ENCODE assay signal across 33 mouse cellular contexts in the genomic region with DNA sequence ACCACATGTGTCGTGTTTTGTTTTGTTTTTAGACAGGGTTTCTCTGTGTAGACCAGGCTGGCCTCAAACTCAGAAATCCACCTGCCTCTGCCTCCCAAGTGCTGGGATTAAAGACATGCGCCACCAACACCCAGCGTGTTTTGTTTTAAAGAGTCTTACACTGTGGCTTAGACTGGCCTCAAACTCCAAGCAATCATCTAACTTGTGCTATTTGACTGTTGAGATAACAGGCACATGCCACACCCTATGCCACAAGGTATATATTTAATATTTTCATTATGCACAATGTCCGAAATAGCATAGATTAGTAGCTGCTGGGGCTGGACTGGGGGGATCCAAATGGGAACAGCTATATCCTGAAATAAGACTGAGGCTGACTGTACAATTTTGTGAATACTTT. TPM values are rescaled to one million over a fixed set of nuclear protein-coding genes. Genes with fewer than 3 reads are reported as not detected.
DNase-seq lines count a peak whose midpoint lies in the region; ATAC-seq and TF ChIP-seq lines count a peak whose summit lies in the region.
"Had no signal": no experiment of that assay in that cellular context is flagged by ENCODE, and none has a peak within 500 bp of the region (broad histone marks: within the 10 kb centered on the region; RNA-seq: fewer than 3 reads in every experiment).

No protein-coding gene starts in this region.

- WGBS in liver, embryonic 11.5 days: 61% methylated on average over 4 of the region's 4 CpGs
- 28% methylated on average over 4 of the region's 4 CpGs for WGBS in liver, embryonic 14.5 days (ENCODE audit: insufficient replicate concordance)
- WGBS in liver, postnatal 0 days (ENCODE audit: insufficient replicate concordance): 60% methylated on average over 4 of the region's 4 CpGs
- WGBS in heart, embryonic 12.5 days: 90% methylated on average over 4 of the region's 4 CpGs

- DNase-seq in liver, embryonic 11.5 days (ENCODE audit: low spot score): no peak
- no peak for DNase-seq in liver
- no peak for DNase-seq in liver, embryonic 14.5 days (ENCODE audit: low read depth in 3 of 3, low spot score in 3 of 3)
- no peak for DNase-seq in liver, postnatal 0 days
- DNase-seq in testis, postnatal 14 days (ENCODE audit: low spot score): no peak
- no peak for DNase-seq in adrenal gland, postnatal 10 days
- no peak for DNase-seq in T-cell, adult 2 months (ENCODE audit: low spot score)
- DNase-seq: adrenal gland, adult 2 months; cerebellum, adult 11-12 months; cerebellum, adult 8-10 months; cerebellum, postnatal 10 days; cerebellum, postnatal 36 days; embryo, embryonic 11 days; gastrocnemius, postnatal 10 days; gastrocnemius, postnatal 36 days; heart, adult 2 months had no signal

- no peak overlapping the region for H3K9ac ChIP-seq in liver, embryonic 11.5 days (ENCODE audit: low read depth, low read length)
- no peak overlapping the region for H3K9ac ChIP-seq in liver, embryonic 14.5 days (replicated peaks)
- H3K9ac ChIP-seq in liver, postnatal 0 days (replicated peaks): no peak overlapping the region
- H3K9ac ChIP-seq in heart, embryonic 12.5 days: no peak overlapping the region
- H3K9ac ChIP-seq: embryonic facial prominence, embryonic 13.5 days; forebrain, embryonic 13.5 days; hindbrain, embryonic 12.5 days had no signal

- no peaks in the 10 kb centered on the region for H3K9me3 ChIP-seq in liver, embryonic 11.5 days (ENCODE audit: control insufficient read depth, low read length)
- H3K9me3 ChIP-seq in liver, embryonic 14.5 days (ENCODE audit: control insufficient read depth, low read length): no peaks in the 10 kb centered on the region; the same call in 1 of the 2 replicates
- no peaks in the 10 kb centered on the region for H3K9me3 ChIP-seq in liver, postnatal 0 days (ENCODE audit: low read length)
- peaks cover 9% of the 10 kb centered on the region for H3K9me3 ChIP-seq in heart, embryonic 12.5 days (replicated peaks)
- H3K9me3 ChIP-seq: heart, embryonic 10.5 days; hindbrain, embryonic 12.5 days had no signal

- H3K36me3 ChIP-seq in liver, embryonic 11.5 days (ENCODE audit: control insufficient read depth, insufficient read depth, low read length): peaks cover 5% of the 10 kb centered on the region
- no peaks in the 10 kb centered on the region for H3K36me3 ChIP-seq in liver, embryonic 14.5 days (replicated peaks; ENCODE audit: control insufficient read depth, insufficient read depth, low read depth)
- no peaks in the 10 kb centered on the region for H3K36me3 ChIP-seq in liver, postnatal 0 days (replicated peaks; ENCODE audit: insufficient read depth, low read length)
- peaks cover 12% of the 10 kb centered on the region for H3K36me3 ChIP-seq in heart, embryonic 12.5 days

- ATAC-seq in liver, embryonic 11.5 days (replicated peaks; ENCODE audit: low FRiP score): peak; percentile 63; the same call in 1 of the 2 replicates
- peak; percentile 72 for ATAC-seq in liver, embryonic 14.5 days (ENCODE audit: insufficient read depth)
- 0 out of 2 replicates have a peak, but pooled peaks have one; percentile 13 for ATAC-seq in liver, postnatal 0 days
- ATAC-seq in heart, embryonic 12.5 days (ENCODE audit: insufficient number of reproducible peaks, low FRiP score): no peak
- ATAC-seq: forebrain, embryonic 13.5 days; forebrain, embryonic 16.5 days; hindbrain, embryonic 16.5 days; Patski had no signal

- peak overlapping the region; percentile 43; the same call in 1 of the 2 replicates for H3K27ac ChIP-seq in liver, embryonic 11.5 days (ENCODE audit: low read depth, low read length)
- peak overlapping the region; percentile 10 for H3K27ac ChIP-seq in liver, embryonic 14.5 days
- H3K27ac ChIP-seq in liver, postnatal 0 days (ENCODE audit: low read depth): no peak overlapping the region
- H3K27ac ChIP-seq in heart, embryonic 12.5 days (ENCODE audit: poor library complexity, severe bottlenecking): no peak overlapping the region
- H3K27ac ChIP-seq: embryonic facial prominence, embryonic 10.5 days; embryonic facial prominence, embryonic 13.5 days; forebrain, embryonic 10.5 days; forebrain, embryonic 13.5 days; heart, adult 2 months; heart, embryonic 10.5 days; hindbrain, embryonic 12.5 days had no signal

- H3K4me3 ChIP-seq in liver, embryonic 11.5 days (ENCODE audit: low read depth, low read length): no peak overlapping the region
- no peak overlapping the region for H3K4me3 ChIP-seq in liver, embryonic 14.5 days (ENCODE audit: insufficient read depth in 1 of 2, low read depth in 2 of 2, low read length in 2 of 2)
- H3K4me3 ChIP-seq in liver, postnatal 0 days (ENCODE audit: low read depth, low read length): no peak overlapping the region
- H3K4me3 ChIP-seq in heart, embryonic 12.5 days: no peak overlapping the region
- H3K4me3 ChIP-seq: embryonic facial prominence, embryonic 10.5 days; embryonic facial prominence, embryonic 13.5 days; erythroblast, embryonic 14.5 days; forebrain, embryonic 10.5 days; forebrain, embryonic 13.5 days; heart, adult 2 months; heart, embryonic 10.5 days; hindbrain, embryonic 12.5 days had no signal

- no peaks in the 10 kb centered on the region for H3K27me3 ChIP-seq in liver, embryonic 11.5 days (replicated peaks; ENCODE audit: control insufficient read depth, insufficient read depth, low read length)
- H3K27me3 ChIP-seq in liver, embryonic 14.5 days (ENCODE audit: control insufficient read depth, insufficient read depth, low read length): no peaks in the 10 kb centered on the region
- H3K27me3 ChIP-seq in liver, postnatal 0 days (ENCODE audit: insufficient read depth, low read length): no peaks in the 10 kb centered on the region
- H3K27me3 ChIP-seq in heart, embryonic 12.5 days (replicated peaks): no peaks in the 10 kb centered on the region
- H3K27me3 ChIP-seq: embryonic facial prominence, embryonic 13.5 days; forebrain, embryonic 13.5 days; hindbrain, embryonic 12.5 days; Patski had no signal

- peaks cover 57% of the 10 kb centered on the region for H3K4me1 ChIP-seq in liver, embryonic 11.5 days (replicated peaks; ENCODE audit: control insufficient read depth, insufficient read depth, low read length)
- peaks cover 36 to 48% of the 10 kb centered on the region in 2 experiments for H3K4me1 ChIP-seq in liver, embryonic 14.5 days (replicated peaks; ENCODE audit: control insufficient read depth in 2 of 2, insufficient read depth in 2 of 2, low read length in 1 of 2)
- peaks cover 32% of the 10 kb centered on the region for H3K4me1 ChIP-seq in liver, postnatal 0 days (ENCODE audit: insufficient read depth)
- peaks cover 29% of the 10 kb centered on the region for H3K4me1 ChIP-seq in heart, embryonic 12.5 days (replicated peaks)
- H3K4me1 ChIP-seq: forebrain, embryonic 10.5 days; forebrain, embryonic 13.5 days; hindbrain, embryonic 12.5 days had no signal

- H3K4me2 ChIP-seq in liver, embryonic 11.5 days: peak overlapping the region; percentile 41
- peak overlapping the region; percentile 40 for H3K4me2 ChIP-seq in liver, embryonic 14.5 days (ENCODE audit: low read depth)
- no peak overlapping the region for H3K4me2 ChIP-seq in liver, postnatal 0 days (ENCODE audit: low read depth, low read length)
- no peak overlapping the region for H3K4me2 ChIP-seq in heart, embryonic 12.5 days
- H3K4me2 ChIP-seq: embryonic facial prominence, embryonic 13.5 days; forebrain, embryonic 13.5 days; hindbrain, embryonic 12.5 days had no signal

- TF ChIP-seq CTCF in liver, embryonic 14.5 days (IDR thresholded peaks at IDR 0.05; ENCODE audit: low read depth): no peak
- no peak for TF ChIP-seq CTCF in liver, postnatal 0 days (IDR thresholded peaks at IDR 0.05; ENCODE audit: low read depth)

- no peak; the same call in 1 of the 2 replicates for TF ChIP-seq EP300 in liver, embryonic 14.5 days (IDR thresholded peaks at IDR 0.05; ENCODE audit: low read depth)
- no peak for TF ChIP-seq EP300 in liver, postnatal 0 days (IDR thresholded peaks at IDR 0.05; ENCODE audit: low read depth)

RNA-seq across cellular contexts. Expression of a gene that starts 8.4 kb away (rescaled TPM):
- 541 and 564 TPM in 2 replicates for polyA plus RNA-seq in liver, embryonic 11.5 days (2014; fragmentation: Nextera tagmentation; extraction: Ambion mirVana)
- polyA plus RNA-seq in liver, embryonic 14.5 days (2012; rRNA removed): 29.1 and 94.0 TPM in 2 replicates
- polyA plus RNA-seq in liver, embryonic 14.5 days (2014; fragmentation: Nextera tagmentation; extraction: Ambion mirVana): 391 and 424 TPM in 2 replicates
- 384 and 387 TPM in 2 replicates for polyA plus RNA-seq in liver, postnatal 0 days (2015; fragmentation: Nextera tagmentation; extraction: Ambion mirVana)
- polyA plus RNA-seq in heart, embryonic 12.5 days (2016; fragmentation: Nextera tagmentation; extraction: Ambion mirVana): 682 and 719 TPM in 2 replicates
- 100 to 1,000 TPM; 572 to 632 TPM for total RNA-seq in adrenal gland, postnatal 10 days (2021)

RNA-seq across cellular contexts. Expression of a gene that starts 29.8 kb away (rescaled TPM):
- polyA plus RNA-seq in liver, embryonic 11.5 days (2014; fragmentation: Nextera tagmentation; extraction: Ambion mirVana): 4.0 and 5.0 TPM in 2 replicates
- polyA plus RNA-seq in liver, embryonic 14.5 days (2012; rRNA removed): 0.74 and 0.80 TPM in 2 replicates
- 0.63 and 0.91 TPM in 2 replicates for polyA plus RNA-seq in liver, embryonic 14.5 days (2014; fragmentation: Nextera tagmentation; extraction: Ambion mirVana)
- polyA plus RNA-seq in liver, postnatal 0 days (2015; fragmentation: Nextera tagmentation; extraction: Ambion mirVana): 3.0 and 3.1 TPM in 2 replicates
- 10.1 and 10.6 TPM in 2 replicates for polyA plus RNA-seq in heart, embryonic 12.5 days (2016; fragmentation: Nextera tagmentation; extraction: Ambion mirVana)
- 10 to 100 TPM; 39.7 to 40.9 TPM for total RNA-seq in adrenal gland, postnatal 10 days (2021)
- total RNA-seq: granulocyte monocyte progenitor cell, adult 5-6 weeks had no signal

RNA-seq across cellular contexts. Expression of a gene that starts 47.2 kb away (rescaled TPM):
- polyA plus RNA-seq in liver, embryonic 11.5 days (2014; fragmentation: Nextera tagmentation; extraction: Ambion mirVana): not detected in 2 replicates
- not detected in 2 replicates for polyA plus RNA-seq in liver, embryonic 14.5 days (2012; rRNA removed)
- not detected in 2 replicates for polyA plus RNA-seq in liver, embryonic 14.5 days (2014; fragmentation: Nextera tagmentation; extraction: Ambion mirVana)
- polyA plus RNA-seq in liver, postnatal 0 days (2015; fragmentation: Nextera tagmentation; extraction: Ambion mirVana): not detected in 2 replicates
- polyA plus RNA-seq in heart, embryonic 12.5 days (2016; fragmentation: Nextera tagmentation; extraction: Ambion mirVana): not detected in 2 replicates
- total RNA-seq in adrenal gland, postnatal 10 days (2021): under 1 TPM in 1 of 2 experiments, not detected in 1; 0.45 TPM
- total RNA-seq: gastrocnemius, adult 18-20 months; gastrocnemius, postnatal 10 days; gastrocnemius, postnatal 36 days; granulocyte monocyte progenitor cell, adult 5-6 weeks; heart, adult 2 months; heart, postnatal 25 days; hematopoietic stem cell, adult 5-6 weeks had no signal
- polyA plus RNA-seq: erythroblast, embryonic 14.5 days; heart, adult 2 months; heart, embryonic 10.5 days; heart, embryonic 14.5 days; heart, postnatal 0 days; hindbrain, embryonic 12.5 days had no signal

Comparison
In these comparisons a context has a peak if more than half of its experiments do, and no peak if none do; other contexts are left out.
1. H3K27ac ChIP-seq: peak in liver, embryonic 11.5 days (single experiment) and liver, embryonic 14.5 days (single experiment); none in liver, postnatal 0 days (single experiment) and heart, embryonic 12.5 days (single experiment).
2. H3K4me2 ChIP-seq: peak in liver, embryonic 11.5 days (single experiment) and liver, embryonic 14.5 days (single experiment); none in liver, postnatal 0 days (single experiment) and heart, embryonic 12.5 days (single experiment).